Mouse (Mus musculus): ENCODE results near the gene Ptges3l. TPM values are rescaled to one million over a fixed set of nuclear protein-coding genes. Genes with fewer than 3 reads are reported as not detected.
"Not testable (repeated sequence)": the region's sequence is repeated elsewhere in the genome, so short reads cannot be mapped to it uniquely, and the experiment has no call there.

The Ptges3l gene
- total RNA-seq, 1 experiment from 2014 or later: not detected

DNA sequence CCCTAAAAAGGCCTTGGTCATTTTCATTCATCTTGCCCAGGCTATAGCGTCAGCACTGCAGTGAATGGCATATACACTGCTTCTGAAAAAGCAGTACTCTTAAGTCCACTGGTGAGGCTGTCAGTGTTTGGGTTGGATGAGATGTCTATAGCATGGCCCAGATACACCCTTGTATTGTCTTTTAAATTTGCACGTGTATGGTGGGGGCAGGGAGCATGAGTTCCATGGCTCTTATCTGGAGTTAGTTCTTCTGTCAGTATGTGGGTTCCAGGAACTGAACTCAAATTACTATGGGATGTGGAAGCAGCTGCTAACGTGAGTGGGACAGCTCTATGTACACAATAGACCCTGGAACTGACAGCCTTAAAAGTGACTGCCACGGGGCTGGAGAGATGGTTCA is 10.7 kb upstream of the Ptges3l start:
- ATAC-seq (replicated peaks; ENCODE audit: insufficient number of reproducible peaks, low FRiP score, low TSS enrichment, poor library complexity, severe bottlenecking): no peak

DNA sequence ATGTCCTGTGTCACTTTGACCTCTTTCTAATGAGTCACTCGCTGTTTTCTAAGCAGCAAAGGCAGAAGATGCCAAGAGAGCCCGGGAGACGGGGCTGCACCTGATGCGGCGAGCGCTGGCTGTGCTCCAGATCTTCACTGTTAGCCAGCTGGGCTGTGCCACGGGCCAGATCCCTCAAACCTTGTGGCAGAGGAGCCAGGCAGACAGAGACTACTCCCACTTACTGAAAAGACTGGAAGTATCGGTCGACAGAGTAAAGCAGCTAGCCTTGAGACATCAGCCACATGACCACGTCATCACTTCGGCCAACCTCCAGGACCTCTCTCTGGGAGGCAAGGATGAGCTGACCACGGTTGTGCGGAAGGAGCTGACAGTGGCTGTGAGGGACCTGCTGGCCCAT is 8.3 kb upstream of the Ptges3l start:
- ATAC-seq (replicated peaks; ENCODE audit: insufficient number of reproducible peaks, low FRiP score, low TSS enrichment, poor library complexity, severe bottlenecking): no peak

DNA sequence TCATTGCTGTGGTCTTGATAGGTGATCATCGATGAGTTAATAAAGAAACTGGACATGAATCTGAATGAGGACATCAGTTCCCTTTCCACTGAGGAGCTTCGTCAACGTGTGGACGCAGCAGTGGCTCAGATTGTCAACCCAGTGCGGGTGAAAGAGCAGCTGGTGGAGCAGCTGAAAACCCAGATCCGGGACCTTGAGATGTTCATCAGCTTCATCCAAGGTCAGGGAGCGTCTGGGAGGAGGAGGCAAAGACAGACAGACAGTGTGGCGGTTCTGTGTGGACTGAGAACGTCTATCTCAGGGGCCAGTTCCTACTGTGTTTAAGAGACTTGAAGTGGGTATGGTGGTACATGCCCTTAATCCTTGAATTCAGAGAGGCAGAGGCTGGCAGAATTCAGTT is 6.2 kb upstream of the Ptges3l start:
- no peak for ATAC-seq (replicated peaks; ENCODE audit: insufficient number of reproducible peaks, low FRiP score, low TSS enrichment, poor library complexity, severe bottlenecking)

DNA sequence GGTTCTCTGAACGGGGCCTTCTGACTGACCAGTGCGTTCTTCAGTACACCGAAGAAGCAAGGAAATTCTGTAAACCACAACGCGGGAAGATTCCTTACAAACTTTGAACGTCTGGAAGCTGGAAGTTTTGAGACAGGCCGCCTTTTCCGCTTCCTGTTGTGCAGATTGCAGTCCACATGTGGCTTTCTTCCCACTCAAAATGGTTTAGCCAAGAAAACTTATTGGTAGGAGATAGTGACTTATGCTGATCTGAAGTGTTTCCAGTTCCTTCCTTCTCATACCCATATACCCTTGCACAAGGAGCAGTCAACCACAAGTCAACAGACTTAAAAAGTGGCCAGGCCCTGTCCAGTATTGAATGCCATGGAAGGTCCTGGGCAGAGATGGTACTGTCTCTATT is 1.0 kb upstream of the Ptges3l start:
- no peak for ATAC-seq (replicated peaks; ENCODE audit: insufficient number of reproducible peaks, low FRiP score, low TSS enrichment, poor library complexity, severe bottlenecking)

DNA sequence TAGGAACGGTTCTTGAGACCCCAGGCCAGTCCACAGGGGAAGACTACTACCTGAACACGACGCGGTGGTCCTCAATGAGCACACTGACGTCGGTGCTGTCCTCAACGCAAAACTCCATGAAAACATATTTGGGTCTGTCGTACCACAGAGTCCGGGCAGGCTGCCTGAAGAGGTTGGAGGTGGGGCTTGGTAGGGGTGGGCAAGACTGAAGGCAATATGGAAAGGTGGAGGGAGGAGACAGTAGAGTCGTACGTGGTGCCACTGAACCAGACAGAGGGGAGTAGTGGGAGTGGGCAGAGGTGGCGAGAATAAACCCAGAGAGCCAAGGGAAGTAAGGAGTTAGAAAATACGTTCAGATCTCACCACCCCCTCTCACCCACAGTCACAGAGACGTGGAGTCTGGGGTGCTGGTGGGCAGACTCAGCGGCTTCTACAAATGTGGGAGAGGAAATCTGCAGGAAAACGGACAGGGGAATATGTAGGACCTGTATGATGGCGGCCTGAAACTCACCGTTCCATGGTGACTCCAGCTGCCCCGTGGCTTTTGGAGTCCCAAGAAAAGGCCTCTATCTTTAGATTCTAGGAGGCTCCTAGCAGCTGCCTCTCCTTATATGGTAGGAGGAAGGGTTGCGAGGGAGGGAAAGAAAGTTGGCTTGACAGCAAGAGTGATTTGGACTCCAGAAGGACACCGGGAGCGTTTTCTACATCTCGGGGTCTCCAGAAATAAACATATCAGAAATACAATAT is 855 bp downstream of the Ptges3l start, which contains the start of gene Gm27029:
Gene Gm27029, minus strand, starts transcription at position 692 of the 747 bp plus-strand sequence.
- peak; percentile 8; the same call in 1 of the 2 replicates for ATAC-seq (replicated peaks; ENCODE audit: insufficient number of reproducible peaks, low FRiP score, low TSS enrichment, poor library complexity, severe bottlenecking)

DNA sequence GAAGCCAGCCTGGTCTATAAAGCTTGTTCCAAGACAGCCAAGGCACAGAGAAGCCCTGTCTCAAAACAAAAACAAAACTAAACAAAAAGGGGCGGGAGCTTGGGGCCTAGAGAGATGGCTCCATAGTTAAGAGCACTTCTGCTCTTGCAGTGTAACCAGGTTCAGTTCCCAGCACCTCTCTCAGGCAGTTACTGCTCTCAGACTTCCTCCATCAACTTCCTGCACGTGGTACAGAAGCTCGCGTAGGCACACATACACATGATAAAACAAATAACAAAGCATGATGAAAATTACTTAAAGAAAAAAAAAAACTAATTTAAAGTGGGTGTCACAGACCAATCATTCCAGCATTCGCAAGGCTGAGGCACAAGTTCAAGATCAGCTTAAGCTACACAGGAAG is 5.0 kb downstream of the Ptges3l start:
- no peak for ATAC-seq (replicated peaks; ENCODE audit: insufficient number of reproducible peaks, low FRiP score, low TSS enrichment, poor library complexity, severe bottlenecking)

DNA sequence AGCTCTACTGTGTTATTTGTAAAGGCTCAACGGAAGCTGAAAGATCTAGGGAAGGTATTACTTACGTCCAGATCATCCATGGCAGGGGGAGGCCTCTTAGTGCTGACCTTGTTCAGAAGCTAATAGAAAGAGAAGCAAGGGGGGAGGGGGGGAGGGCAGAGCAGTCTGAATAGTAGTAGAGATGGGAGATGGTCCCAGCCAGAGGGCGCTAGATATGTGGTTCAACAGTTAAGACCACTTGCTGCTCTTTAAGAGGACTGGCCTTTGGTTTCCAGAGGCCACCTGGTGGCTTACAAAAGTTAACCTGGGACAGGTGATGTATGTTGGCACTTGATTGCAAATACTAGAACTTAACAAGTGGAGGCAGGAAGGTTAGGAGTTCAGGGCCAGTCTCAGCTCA is 5.5 kb downstream of the Ptges3l start:
- no peak for ATAC-seq (replicated peaks; ENCODE audit: insufficient number of reproducible peaks, low FRiP score, low TSS enrichment, poor library complexity, severe bottlenecking)

GRCm38 (mm10) chr11:101418991-101419390 is 6.1 kb downstream of the Ptges3l start:
- no peak for ATAC-seq (replicated peaks; ENCODE audit: insufficient number of reproducible peaks, low FRiP score, low TSS enrichment, poor library complexity, severe bottlenecking)

DNA sequence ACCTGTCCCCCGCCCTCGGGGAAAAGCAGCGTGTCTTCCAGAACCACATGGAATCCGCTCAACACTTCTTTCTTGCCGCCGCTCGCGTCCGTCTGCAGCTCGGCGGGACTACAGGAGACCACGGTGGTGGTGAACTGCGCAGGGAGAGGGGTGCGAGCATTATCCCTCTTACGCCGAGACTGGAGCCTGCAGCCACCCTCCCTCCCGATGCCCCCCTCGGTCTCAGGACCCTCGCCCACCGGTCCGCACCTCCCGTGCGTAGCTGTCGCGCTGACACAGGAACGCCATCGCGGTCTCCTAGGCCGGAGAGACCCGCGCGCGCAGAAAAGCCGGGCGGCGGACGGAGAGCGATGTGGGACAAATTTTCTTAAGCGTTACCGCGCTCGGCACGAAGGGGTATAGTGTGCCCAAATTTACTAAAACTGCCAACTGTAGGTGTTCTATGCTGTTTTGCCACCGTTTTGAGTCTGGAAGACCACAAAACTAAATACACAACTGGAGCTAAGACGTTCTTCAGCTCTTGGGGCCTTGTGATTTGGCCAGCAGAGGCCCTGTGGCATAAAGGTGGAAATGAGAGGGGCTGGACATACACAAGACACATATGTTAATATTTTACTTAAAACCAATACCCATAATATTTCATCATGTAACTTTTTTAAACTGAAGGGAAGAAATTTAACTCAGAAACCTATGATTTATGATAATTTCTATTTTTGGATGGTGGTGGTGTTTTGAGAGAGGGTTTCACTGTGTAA is 7.9 kb downstream of the Ptges3l start, which contains the start of gene Aarsd1:
Gene Aarsd1, minus strand, starts transcription at position 515 of the 755 bp plus-strand sequence.
- ATAC-seq (replicated peaks; ENCODE audit: insufficient number of reproducible peaks, low FRiP score, low TSS enrichment, poor library complexity, severe bottlenecking): peak; percentile 87

- no peak for ATAC-seq (replicated peaks; ENCODE audit: insufficient number of reproducible peaks, low FRiP score, low TSS enrichment, poor library complexity, severe bottlenecking)
These were observed 8.6 kb downstream of the Ptges3l start for GRCm38 (mm10) chr11:101416433-101417100.

- no peak for ATAC-seq (replicated peaks; ENCODE audit: insufficient number of reproducible peaks, low FRiP score, low TSS enrichment, poor library complexity, severe bottlenecking)
These were observed 9.8 kb downstream of the Ptges3l start for GRCm38 (mm10) chr11:101415306-101415705.

DNA sequence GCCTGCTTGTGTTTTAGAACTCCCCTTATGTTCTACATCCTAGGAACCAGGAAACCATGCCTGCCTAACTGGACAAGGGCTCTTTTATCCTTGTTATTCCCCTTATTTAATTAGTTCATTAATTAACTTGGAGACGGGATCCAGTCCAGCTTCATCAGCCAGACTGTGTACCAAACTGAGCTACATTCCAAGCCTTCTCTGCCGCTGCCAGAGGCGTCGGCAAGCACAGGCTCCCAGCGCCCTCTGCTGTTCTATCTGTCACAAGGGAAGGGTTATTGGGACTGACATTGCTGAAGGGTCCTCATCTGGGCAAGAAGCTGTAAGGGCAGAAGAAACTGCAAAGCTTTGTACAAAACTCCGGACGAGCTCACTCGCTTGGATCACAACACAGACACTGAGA is 30.0 kb downstream of the Ptges3l start:
- ATAC-seq (replicated peaks; ENCODE audit: insufficient number of reproducible peaks, low FRiP score, low TSS enrichment, poor library complexity, severe bottlenecking): no peak

GRCm38 (mm10) chr11:101381817-101382216 is 43.3 kb downstream of the Ptges3l start:
- no peak for ATAC-seq (replicated peaks; ENCODE audit: insufficient number of reproducible peaks, low FRiP score, low TSS enrichment, poor library complexity, severe bottlenecking)

- no peak for ATAC-seq (replicated peaks; ENCODE audit: insufficient number of reproducible peaks, low FRiP score, low TSS enrichment, poor library complexity, severe bottlenecking)
These were observed 46.2 kb downstream of the Ptges3l start for GRCm38 (mm10) chr11:101378926-101379325.

DNA sequence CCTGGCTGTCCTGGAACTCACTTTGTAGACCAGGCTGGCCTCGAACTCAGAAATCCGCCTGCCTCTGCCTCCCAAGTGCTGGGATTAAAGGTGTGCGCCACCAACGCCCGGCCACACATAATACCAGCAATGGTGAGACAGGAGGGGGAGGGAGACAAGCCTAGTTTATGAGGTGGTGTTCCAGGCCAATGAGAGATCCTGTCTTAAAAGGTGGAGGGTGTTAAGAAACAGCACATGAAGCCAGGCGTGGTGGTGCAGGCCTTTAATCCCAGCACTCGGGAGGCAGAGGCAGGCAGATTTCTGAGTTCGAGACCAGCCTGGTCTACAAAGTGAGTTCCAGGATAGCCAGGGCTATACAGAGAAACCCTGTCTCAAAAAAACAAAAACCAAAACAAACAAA is 46.9 kb downstream of the Ptges3l start:
- not testable (repeated sequence) for ATAC-seq (replicated peaks; ENCODE audit: insufficient number of reproducible peaks, low FRiP score, low TSS enrichment, poor library complexity, severe bottlenecking)

- no peak for ATAC-seq (replicated peaks; ENCODE audit: insufficient number of reproducible peaks, low FRiP score, low TSS enrichment, poor library complexity, severe bottlenecking)
These were observed 50.7 kb downstream of the Ptges3l start for GRCm38 (mm10) chr11:101374421-101374938.

GRCm38 (mm10) chr11:101370141-101370540 is 55.0 kb downstream of the Ptges3l start:
- no peak for ATAC-seq (replicated peaks; ENCODE audit: insufficient number of reproducible peaks, low FRiP score, low TSS enrichment, poor library complexity, severe bottlenecking)
